Mouse (Mus musculus) thymus, adult 2 months (tissue): ENCODE results near the gene Mrpl43.

Experiments
- CTCF ChIP-seq: fragments of 200-500 bp; IDR thresholded peaks from 2 replicates; pipeline ENCODE4 v1.5.1; 2012; ENCODE audit warnings: mild to moderate bottlenecking, control low read depth, low read length, moderate library complexity, borderline replicate concordance; ENCODE audit not compliant: control insufficient read depth, poor library complexity, insufficient read depth; ENCODE audit errors: extremely low read depth
- POLR2A ChIP-seq: fragments of 200-500 bp; IDR thresholded peaks from 2 replicates; pipeline ENCODE4 v1.6.1; 2012; ENCODE audit warnings: mild to moderate bottlenecking, low read length, control low read depth, moderate library complexity; ENCODE audit not compliant: control insufficient read depth, poor library complexity, insufficient read depth; ENCODE audit errors: extremely low read depth

- no peak for TF ChIP-seq POLR2A
- no peak for TF ChIP-seq CTCF
Measured at GRCm38 (mm10) chr19:44959633-44960032, 46.6 kb downstream of the Mrpl43 start.
